Comparison of ENCODE assay signal across 21 mouse cellular contexts in the genomic region with DNA sequence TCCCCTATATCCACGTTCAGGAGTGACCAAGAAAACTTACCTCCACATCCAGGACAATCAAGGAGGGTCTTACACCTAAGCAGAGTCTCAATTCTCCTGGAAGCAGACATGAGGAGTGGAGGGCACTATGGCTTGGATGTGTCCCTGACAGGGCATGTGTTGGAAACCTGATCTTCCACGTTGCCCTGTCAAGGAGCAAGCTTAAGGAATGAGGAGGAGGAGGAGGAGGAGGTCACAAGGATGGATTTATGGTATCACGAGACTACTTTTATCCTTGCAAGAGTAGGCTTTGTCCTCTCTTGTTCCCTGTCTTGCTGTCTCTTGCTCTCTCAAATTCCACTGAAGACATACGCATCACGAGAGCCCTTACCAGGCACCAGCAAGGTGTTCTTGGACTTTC.
"Had no signal": no experiment of that assay in that cellular context is flagged by ENCODE, and none has a peak within 500 bp of the region (broad histone marks: within the 10 kb centered on the region; RNA-seq: fewer than 3 reads in every experiment).

No protein-coding gene starts in this region.

- ATAC-seq: intestine, postnatal 0 days; lung, postnatal 0 days; midbrain, embryonic 13.5 days; midbrain, embryonic 16.5 days had no signal

- H3K4me2 ChIP-seq: limb, embryonic 13.5 days; lung, embryonic 14.5 days; midbrain, embryonic 13.5 days; neural tube, embryonic 13.5 days; stomach, embryonic 15.5 days had no signal

- H3K4me3 ChIP-seq: layer of hippocampus, adult 2 months; limb, embryonic 10.5 days; limb, embryonic 13.5 days; megakaryocyte, embryonic 14.5 days; midbrain, embryonic 10.5 days; midbrain, embryonic 13.5 days; myocyte; neural tube, embryonic 13.5 days; stomach, embryonic 15.5 days had no signal

- H3K4me1 ChIP-seq: limb, embryonic 10.5 days; limb, embryonic 13.5 days; midbrain, embryonic 10.5 days; midbrain, embryonic 13.5 days; neural tube, embryonic 13.5 days; stomach, embryonic 15.5 days had no signal

- H3K36me3 ChIP-seq: limb, embryonic 10.5 days; limb, embryonic 13.5 days; midbrain, embryonic 10.5 days; midbrain, embryonic 13.5 days; neural tube, embryonic 13.5 days; stomach, embryonic 15.5 days had no signal

- H3K9ac ChIP-seq: limb, embryonic 13.5 days; lung, embryonic 14.5 days; midbrain, embryonic 13.5 days; neural tube, embryonic 13.5 days; stomach, embryonic 15.5 days had no signal

- DNase-seq: kidney, adult 2 months; kidney, postnatal 10 days; layer of hippocampus, adult 9-11 months; lung, embryonic 14.5 days; retina, postnatal 1 day; right cerebral cortex, postnatal 25 days; spleen, adult 18-20 months; thymus, postnatal 25 days had no signal

- H3K27me3 ChIP-seq: limb, embryonic 13.5 days; megakaryocyte, embryonic 14.5 days; midbrain, embryonic 13.5 days; neural tube, embryonic 13.5 days; stomach, embryonic 15.5 days had no signal

- H3K9me3 ChIP-seq: limb, embryonic 10.5 days; midbrain, embryonic 13.5 days; neural tube, embryonic 13.5 days; stomach, embryonic 15.5 days had no signal

- H3K27ac ChIP-seq: layer of hippocampus, adult 2 months; limb, embryonic 10.5 days; limb, embryonic 13.5 days; macrophage; midbrain, embryonic 10.5 days; midbrain, embryonic 13.5 days; neural tube, embryonic 13.5 days; stomach, embryonic 15.5 days had no signal
